Mouse (Mus musculus) neural tube, embryonic 11.5 days (tissue): ENCODE measurements around the gene Rhebl1. TPM values are rescaled to one million over a fixed set of nuclear protein-coding genes. Genes with fewer than 3 reads are reported as not detected.

ENCODE experiments used
- ATAC-seq: fragments of 200-750 bp; cut with Nextera tagmentation; 2 replicates; pipeline ENCODE4 v1.8.0; 2017; ENCODE audit warnings: moderate number of reproducible peaks, mild to moderate bottlenecking, moderate TSS enrichment, moderate library complexity; ENCODE audit not compliant: insufficient read depth, low FRiP score, low TSS enrichment
- DNase-seq: peaks from one replicate; pipeline ENCODE4 v3.0.0-alpha.2; 2015; ENCODE audit warnings: low spot score
- H3K27ac ChIP-seq: fragments of 300-500 bp; sonication (generic); 2 replicates; pipeline ENCODE4 v1.5.1; 2014; ENCODE audit warnings: low read depth, mild to moderate bottlenecking, low read length
- H3K27me3 ChIP-seq: fragments of 300-500 bp; sonication (generic); 2 replicates; pipeline ENCODE4 v1.6.1; 2014; ENCODE audit warnings: mild to moderate bottlenecking, low read length, mixed read lengths; ENCODE audit not compliant: control insufficient read depth, insufficient read depth
- H3K36me3 ChIP-seq: fragments of 300-500 bp; sonication (generic); 2 replicates; pipeline ENCODE4 v1.6.1; 2014; ENCODE audit warnings: mild to moderate bottlenecking, low read length, moderate library complexity, mixed read lengths; ENCODE audit not compliant: control insufficient read depth, insufficient read depth
- H3K4me1 ChIP-seq: fragments of 300-500 bp; sonication (generic); 2 replicates; pipeline ENCODE4 v1.6.1; 2014; ENCODE audit warnings: low read length, mixed read lengths; ENCODE audit not compliant: control insufficient read depth, insufficient read depth
- H3K4me2 ChIP-seq: fragments of 300-500 bp; sonication (generic); 2 replicates; pipeline ENCODE4 v1.6.1; 2014; ENCODE audit warnings: low read depth, mild to moderate bottlenecking, moderate library complexity
- H3K4me3 ChIP-seq: fragments of 300-500 bp; sonication (generic); 2 replicates; pipeline ENCODE4 v1.5.1; 2014; ENCODE audit warnings: low read depth, low read length
- H3K9ac ChIP-seq: fragments of 300-500 bp; sonication (generic); 2 replicates; pipeline ENCODE4 v1.6.1; 2014; ENCODE audit warnings: mild to moderate bottlenecking, low read length
- H3K9me3 ChIP-seq: fragments of 300-500 bp; sonication (generic); 2 replicates; pipeline ENCODE4 v1.6.1; 2016; ENCODE audit warnings: low read length; ENCODE audit not compliant: control insufficient read depth
- WGBS: fragments of 180-500 bp; shearing (Covaris S2); extraction: QIAGEN DNeasy Blood & Tissue Kit; methylation state at CpG from one replicate; pipeline ENCODE4 v1.1.7; 2014; 5-methylcytosine and 5-hydroxymethylcytosine counted together
- polyA plus RNA-seq: library from polyadenylated mRNA; unstranded; fragments of >200 nt; fragmentation: Nextera tagmentation; extraction: Ambion mirVana; gene quantifications from 2 replicates; pipeline ENCODE4 v1.2.1, GENCODE M21; 2014

Gene Rhebl1
- polyA plus RNA-seq, 1 experiment from 2014 or later, result 19.8 TPM

DNA sequence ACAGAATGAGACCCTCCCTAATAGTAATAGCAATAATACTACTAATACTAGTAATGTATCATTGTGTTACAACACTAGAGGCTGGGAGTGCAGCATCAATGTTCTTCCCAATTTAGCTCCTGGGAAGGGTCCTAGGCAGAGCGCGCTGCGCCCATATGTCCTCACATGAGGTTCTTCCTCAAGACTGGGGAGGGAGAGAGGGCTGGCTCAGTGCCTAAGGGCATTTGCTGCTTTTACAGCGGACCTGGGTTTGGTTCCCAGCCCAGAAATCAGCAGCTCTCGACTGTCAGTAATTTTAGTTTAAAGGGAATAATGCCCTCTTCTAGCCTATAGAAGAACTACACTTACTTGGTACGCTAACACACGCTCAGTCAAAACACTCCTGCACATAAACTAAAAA, 6.8 kb downstream of the Rhebl1 start:
- H3K27me3 ChIP-seq, result peaks cover 10% of the 10 kb centered on the region
- no peak for ATAC-seq

DNA sequence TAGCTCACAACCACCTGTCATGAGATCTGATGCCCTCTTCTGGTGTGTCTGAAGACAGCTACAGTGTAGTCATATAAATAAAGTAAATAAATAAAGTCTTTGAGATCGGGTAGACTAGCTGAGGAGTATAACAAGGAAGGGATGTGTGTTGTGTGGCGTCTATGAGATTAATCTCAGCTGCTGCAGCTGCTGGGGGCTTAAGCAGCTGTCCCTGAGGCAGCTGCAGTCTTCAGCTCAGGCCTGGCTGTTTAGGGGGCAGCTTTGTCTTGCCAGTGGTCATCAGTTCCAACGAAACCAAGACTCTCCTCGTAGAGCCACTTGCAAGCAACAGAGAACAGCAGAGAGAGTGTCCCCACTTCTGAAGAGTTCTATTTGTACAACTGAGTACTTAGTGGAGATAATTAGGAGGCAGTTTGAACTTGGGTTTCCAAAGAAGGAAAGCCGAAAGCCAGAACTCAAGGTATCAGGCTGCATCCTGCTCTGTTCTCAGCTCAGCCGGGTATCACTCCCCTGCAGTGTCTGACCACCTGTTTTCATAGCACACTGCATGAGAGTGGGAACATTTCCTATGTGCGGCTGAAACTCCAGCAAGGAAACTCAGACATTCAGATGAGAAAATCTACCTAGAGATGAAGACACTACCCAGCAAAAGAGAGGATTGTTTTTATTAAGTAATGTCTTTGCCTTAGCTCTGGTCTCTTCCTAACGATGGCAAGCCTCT, 7.5 kb downstream of the Rhebl1 start:
- WGBS, result 67% methylated on average over 8 of the region's 8 CpGs
- DNase-seq, result no peak
- Histone ChIP-seq H3K9ac (no peak overlapping the region), H3K36me3 (no peaks in the 10 kb centered on the region), H3K27me3 (peaks cover 7% of the 10 kb centered on the region; the same call in 1 of the 2 replicates), H3K4me2 (no peak overlapping the region), H3K27ac (no peak overlapping the region), H3K4me3 (no peak overlapping the region), H3K9me3 (no peaks in the 10 kb centered on the region), H3K4me1 (no peaks in the 10 kb centered on the region)
- ATAC-seq, result no peak

More for the DNA sequence above, 6.8 kb downstream of the Rhebl1 start:
- H3K9me3 ChIP-seq, result no peaks in the 10 kb centered on the region
- H3K36me3 ChIP-seq, result no peaks in the 10 kb centered on the region
- WGBS, result 84% methylated on average over 7 of the region's 7 CpGs
- H3K27ac ChIP-seq, result no peak overlapping the region
- DNase-seq, result no peak
- no peak overlapping the region for H3K9ac ChIP-seq
- no peaks in the 10 kb centered on the region for H3K4me1 ChIP-seq
- H3K4me2 ChIP-seq, result no peak overlapping the region
- no peak overlapping the region for H3K4me3 ChIP-seq

DNA sequence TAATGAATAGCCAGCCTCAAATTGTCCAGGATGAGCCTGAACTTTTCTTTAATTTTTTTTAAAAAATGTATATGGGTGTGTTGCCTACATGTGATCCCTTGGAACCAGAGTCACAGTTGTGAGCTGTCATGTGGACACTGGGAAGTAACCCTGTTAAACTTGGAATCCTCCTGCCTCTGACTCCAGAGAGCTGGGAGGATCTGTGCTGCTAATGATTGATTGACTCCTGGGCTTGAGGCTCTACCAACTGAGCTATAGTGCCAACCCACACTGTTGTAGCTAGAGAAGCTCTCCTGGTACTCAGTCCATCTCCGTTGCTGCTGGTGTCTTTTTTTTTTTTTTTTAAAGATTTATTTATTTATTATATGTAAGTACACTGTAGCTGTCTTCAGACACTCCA, 10.2 kb downstream of the Rhebl1 start:
- WGBS, result 85% methylated on average over 1 of the region's 1 CpGs
- Histone ChIP-seq H3K9me3 (no peaks in the 10 kb centered on the region), H3K4me3 (no peak overlapping the region), H3K4me1 (peaks cover 6% of the 10 kb centered on the region; the same call in 1 of the 2 replicates), H3K27me3 (no peaks in the 10 kb centered on the region), H3K27ac (no peak overlapping the region), H3K36me3 (no peaks in the 10 kb centered on the region), H3K9ac (no peak overlapping the region), H3K4me2 (no peak overlapping the region)
- ATAC-seq (no peak), DNase-seq (no peak)

DNA sequence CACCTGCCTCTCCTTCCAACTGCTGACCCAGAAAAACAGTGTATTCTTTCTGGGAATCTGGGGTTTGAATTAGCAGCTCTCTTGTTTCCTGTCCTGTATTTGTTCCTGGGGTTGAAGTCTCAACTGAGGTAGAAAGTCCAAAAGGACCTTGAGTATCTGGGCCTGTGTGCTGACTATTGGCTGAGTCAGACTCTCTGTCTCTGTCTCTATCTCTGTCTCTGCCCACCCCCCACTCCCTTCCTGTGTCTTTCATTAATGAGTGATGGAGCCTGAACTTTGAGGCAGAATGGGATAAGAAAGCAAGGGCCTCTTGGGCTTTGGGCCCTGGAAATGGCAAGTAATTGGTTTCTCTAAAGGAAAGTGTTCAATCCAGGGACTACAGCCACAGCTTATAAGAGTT, 10.7 kb downstream of the Rhebl1 start:
- no peak overlapping the region for H3K9ac ChIP-seq
- no peaks in the 10 kb centered on the region for H3K27me3 ChIP-seq
- no peaks in the 10 kb centered on the region for H3K9me3 ChIP-seq
- H3K27ac ChIP-seq, result no peak overlapping the region
- DNase-seq (no peak), ATAC-seq (no peak)
- no peaks in the 10 kb centered on the region; the same call in 1 of the 2 replicates for H3K36me3 ChIP-seq
- H3K4me2 ChIP-seq, result no peak overlapping the region
- H3K4me3 ChIP-seq, result no peak overlapping the region
- peaks cover 6% of the 10 kb centered on the region; the same call in 1 of the 2 replicates for H3K4me1 ChIP-seq

DNA sequence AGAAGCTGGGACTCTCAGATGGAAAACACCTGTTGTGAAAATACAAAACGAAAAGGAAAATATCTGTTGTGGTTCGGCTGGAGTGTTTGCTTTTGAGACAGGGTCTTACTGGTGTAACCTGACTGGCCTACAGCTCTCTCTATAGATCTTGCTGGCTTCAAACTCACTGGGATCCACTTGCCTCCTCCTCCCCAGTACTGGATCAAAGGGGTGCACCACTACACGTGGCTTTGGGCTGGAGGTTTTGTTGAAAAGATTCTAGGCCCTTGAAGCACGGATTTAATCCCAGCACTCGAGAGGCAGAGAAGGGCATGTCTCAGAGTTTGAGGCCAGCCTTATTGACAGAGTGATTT, 12.7 kb downstream of the Rhebl1 start:
- Histone ChIP-seq H3K4me1 (peaks cover 6% of the 10 kb centered on the region; the same call in 1 of the 2 replicates), H3K9me3 (no peaks in the 10 kb centered on the region), H3K27ac (no peak overlapping the region), H3K4me3 (peak overlapping the region; percentile 6; the same call in 1 of the 2 replicates), H3K4me2 (peak overlapping the region; percentile 87), H3K9ac (peak overlapping the region; percentile 24; the same call in 1 of the 2 replicates), H3K27me3 (no peaks in the 10 kb centered on the region), H3K36me3 (no peaks in the 10 kb centered on the region; the same call in 1 of the 2 replicates)
- DNase-seq, result no peak
- WGBS, result 14% methylated on average over 5 of the region's 5 CpGs
- ATAC-seq, result peak; percentile 36

DNA sequence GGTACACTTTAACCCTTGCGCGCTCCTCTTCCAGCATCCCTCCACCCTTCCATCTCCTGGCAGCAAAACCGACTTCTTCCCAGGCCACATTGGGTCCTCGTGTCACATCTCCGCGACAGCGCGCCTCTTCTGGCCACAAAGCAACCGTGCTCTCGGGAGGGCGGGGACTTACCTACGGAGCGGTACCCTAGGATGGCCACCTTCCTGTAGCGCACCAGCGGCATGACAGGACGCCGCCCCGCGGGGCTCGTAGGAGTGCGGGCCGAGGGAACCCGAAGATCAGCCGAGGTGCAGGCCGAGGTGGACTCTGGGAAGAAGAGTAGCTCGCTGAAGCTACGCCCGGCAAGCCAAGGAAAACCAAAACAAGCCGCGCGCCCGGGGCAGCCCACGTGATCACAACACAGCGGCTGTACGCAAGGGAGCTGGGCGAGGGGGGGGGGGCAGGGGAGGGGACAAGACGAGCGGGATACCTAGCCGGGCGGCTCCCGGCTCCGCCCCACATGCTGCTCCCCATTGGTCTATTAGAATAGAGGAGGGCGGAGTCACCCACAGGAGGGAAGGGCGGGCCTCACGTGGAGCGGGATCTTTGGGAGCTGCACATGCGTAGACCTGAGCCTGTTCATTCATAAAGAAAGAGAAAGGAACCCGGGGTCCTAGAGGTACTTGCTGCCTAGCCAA, 13.2 kb downstream of the Rhebl1 start:
- peak overlapping the region; percentile 78 for H3K27ac ChIP-seq
- H3K4me2 ChIP-seq, result peak overlapping the region; percentile 87
- ATAC-seq, result peak; percentile 96
- H3K9me3 ChIP-seq, result no peaks in the 10 kb centered on the region
- under 1% methylated on average over 46 of the region's 48 CpGs for WGBS
- no peaks in the 10 kb centered on the region for H3K27me3 ChIP-seq
- peaks cover 6% of the 10 kb centered on the region; the same call in 1 of the 2 replicates for H3K4me1 ChIP-seq
- no peaks in the 10 kb centered on the region; the same call in 1 of the 2 replicates for H3K36me3 ChIP-seq
- peak overlapping the region; percentile 67 for H3K4me3 ChIP-seq
- DNase-seq, result peak; percentile 97
- H3K9ac ChIP-seq, result peak overlapping the region; percentile 68

DNA sequence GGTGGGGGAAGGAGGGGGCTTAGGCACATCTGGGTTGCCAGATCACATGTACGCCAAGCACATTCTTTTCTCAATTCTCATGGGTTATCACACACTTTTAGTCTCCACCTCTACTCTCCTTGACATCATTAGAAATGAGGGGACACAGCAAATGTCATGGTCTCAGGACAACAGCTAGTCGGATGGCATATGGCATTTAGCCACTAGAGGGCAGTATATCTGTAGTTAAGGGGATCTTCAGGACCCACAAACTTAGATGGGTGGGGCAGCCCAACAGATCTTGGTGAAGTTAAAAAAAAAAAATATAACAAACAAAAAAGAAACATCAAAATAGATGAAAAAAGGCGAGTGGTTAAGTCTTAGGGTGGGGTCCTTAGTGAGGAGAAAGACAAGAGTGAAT, 17.0 kb downstream of the Rhebl1 start:
- peak; percentile 66 for DNase-seq
- no peak for ATAC-seq
- no peaks in the 10 kb centered on the region for H3K9me3 ChIP-seq
- no peaks in the 10 kb centered on the region for H3K27me3 ChIP-seq
- no peak overlapping the region for H3K4me2 ChIP-seq
- WGBS, result 11% methylated on average over 3 of the region's 3 CpGs
- H3K36me3 ChIP-seq, result no peaks in the 10 kb centered on the region; the same call in 1 of the 2 replicates
- H3K9ac ChIP-seq, result no peak overlapping the region
- H3K4me1 ChIP-seq, result peaks cover 9% of the 10 kb centered on the region; the same call in 1 of the 2 replicates
- H3K27ac ChIP-seq, result no peak overlapping the region
- H3K4me3 ChIP-seq, result no peak overlapping the region

DNA sequence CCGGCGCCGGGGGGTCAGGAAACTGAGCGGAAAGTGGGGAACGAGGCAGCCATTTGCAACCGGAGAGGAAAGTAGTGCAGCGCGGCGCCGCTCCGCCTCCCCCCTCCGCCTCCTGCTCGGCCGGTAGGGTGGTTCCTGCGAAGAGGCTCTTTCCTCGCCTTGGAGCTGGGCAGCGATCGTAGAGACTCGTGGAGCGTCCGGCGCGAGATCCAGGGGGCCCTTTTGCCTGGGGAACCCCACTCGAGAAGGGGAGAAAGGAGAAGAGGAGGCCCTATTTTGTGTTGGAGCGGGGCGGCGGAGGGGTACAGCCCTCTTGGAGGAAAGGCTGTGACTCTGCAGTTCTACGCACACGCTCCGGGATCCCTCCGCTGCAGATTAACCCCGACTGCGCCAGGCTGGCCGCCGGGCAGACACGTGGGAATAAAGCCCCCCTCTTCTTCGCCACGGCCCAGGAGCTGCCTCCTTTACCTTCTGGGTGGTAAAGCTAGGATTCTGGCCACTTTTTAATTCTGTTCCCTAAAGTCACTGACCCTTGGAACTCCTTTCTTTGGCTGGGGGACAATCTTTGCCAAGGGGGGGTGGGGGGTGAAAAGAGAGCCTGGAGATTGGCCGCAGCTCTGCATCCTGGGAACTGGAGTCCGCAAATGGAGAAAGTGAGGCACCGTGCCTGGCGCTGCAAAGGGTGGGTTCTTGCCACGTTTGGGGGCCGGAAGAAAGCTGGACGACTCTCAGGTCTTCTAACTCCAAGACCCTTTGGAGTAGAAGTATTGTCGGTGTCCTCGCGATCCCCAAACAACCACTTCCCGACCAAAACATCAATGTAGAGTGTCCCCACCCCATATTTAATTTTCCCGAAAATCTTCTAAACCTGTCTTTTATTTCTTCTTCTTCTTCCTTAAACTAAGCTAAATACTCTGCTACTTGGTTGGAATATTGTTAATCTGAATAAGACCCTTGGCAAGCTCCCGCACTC, 22.1 kb downstream of the Rhebl1 start:
- Histone ChIP-seq H3K27me3 (no peaks in the 10 kb centered on the region), H3K4me2 (peak overlapping the region; percentile 91), H3K4me3 (peak overlapping the region; percentile 93), H3K9ac (peak overlapping the region; percentile 99), H3K4me1 (peaks cover 24% of the 10 kb centered on the region), H3K27ac (peak overlapping the region; percentile 95), H3K9me3 (no peaks in the 10 kb centered on the region), H3K36me3 (no peaks in the 10 kb centered on the region)
- DNase-seq, result peak; percentile 95
- WGBS, result 2% methylated on average over 49 of the region's 51 CpGs
- peak; percentile 86 for ATAC-seq
